Mouse (Mus musculus) layer of hippocampus, adult 11-12 months (tissue): Measurements from ENCODE around the gene Itpk1.

Experiments
- DNase-seq: peaks from one replicate; pipeline ENCODE4 v3.0.0; 2022; ENCODE audit warnings: low spot score

Itpk1 gene

GRCm38 (mm10) chr12:102552001-102552400 lies 152.7 kb downstream of the Itpk1 start:
- DNase-seq: no peak

- DNase-seq: no peak
Observed at GRCm38 (mm10) chr12:102551186-102551585, 153.5 kb downstream of the Itpk1 start.

DNA sequence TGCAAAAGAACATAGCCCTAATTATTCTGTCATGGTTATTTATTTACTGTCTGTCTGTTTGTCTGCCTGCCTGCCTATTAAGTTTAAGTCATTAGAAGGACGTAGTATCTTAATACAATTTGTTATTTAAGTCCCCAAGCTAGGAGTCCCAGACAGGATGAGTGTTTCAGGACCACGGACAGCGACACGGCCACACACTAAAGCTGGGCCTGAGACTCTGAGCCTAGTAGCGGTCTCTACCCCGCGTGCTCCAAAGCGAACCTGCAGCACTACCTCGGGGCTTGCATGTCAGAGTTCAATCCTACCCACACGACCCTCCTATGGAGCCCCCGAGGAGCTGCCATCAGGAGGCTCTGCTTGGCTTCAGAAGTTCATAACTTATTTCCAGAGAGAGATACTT lies 154.2 kb downstream of the Itpk1 start:
- DNase-seq: no peak

DNA sequence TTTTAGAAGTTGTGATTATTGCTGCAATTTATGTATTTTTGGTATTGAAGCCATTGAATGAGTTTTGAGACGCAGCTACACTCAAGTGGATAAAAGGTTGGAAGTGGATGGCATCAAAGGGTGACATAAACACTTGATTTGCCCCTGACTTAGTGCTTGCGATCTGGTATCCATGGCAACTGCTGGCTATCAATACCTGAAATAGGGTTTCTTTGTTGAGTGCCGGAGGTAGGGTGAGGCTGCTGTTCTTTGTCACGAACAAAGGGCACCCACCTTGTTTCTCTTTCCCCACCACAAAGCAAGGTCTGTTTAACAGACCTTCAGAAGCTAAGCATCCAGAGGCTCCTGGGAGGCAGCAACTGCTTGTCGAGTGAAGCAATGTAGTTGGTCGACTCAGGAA lies 159.6 kb downstream of the Itpk1 start:
- no peak for DNase-seq

- no peak for DNase-seq
Observed at GRCm38 (mm10) chr12:102541168-102541567, 163.6 kb downstream of the Itpk1 start.

- DNase-seq: no peak
Observed at GRCm38 (mm10) chr12:102540278-102540677, 164.5 kb downstream of the Itpk1 start.

GRCm38 (mm10) chr12:102535796-102536195 lies 168.9 kb downstream of the Itpk1 start:
- no peak for DNase-seq

GRCm38 (mm10) chr12:102527989-102528388 lies 176.7 kb downstream of the Itpk1 start:
- no peak for DNase-seq

DNA sequence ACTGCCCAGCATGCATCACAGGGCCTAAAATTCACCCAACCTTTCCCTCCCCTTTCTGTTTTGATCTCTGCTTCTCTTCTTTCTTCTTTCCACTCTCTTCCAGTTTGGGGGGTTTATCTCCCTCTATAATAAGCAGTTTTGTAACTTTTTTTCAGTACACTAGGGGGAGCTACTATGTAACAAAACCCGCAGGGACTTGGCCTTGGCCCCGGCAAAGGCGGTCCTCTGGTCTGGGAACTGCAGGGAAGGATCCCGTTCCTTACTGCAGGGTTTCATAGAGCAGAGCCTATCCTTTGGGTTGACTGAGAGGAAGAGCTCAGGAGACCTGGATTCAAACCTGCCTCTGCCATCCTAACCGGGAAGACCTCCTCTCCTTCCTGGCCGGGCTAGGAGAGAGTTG lies 180.0 kb downstream of the Itpk1 start:
- no peak for DNase-seq

- DNase-seq: no peak
Observed at GRCm38 (mm10) chr12:102524216-102524615, 180.5 kb downstream of the Itpk1 start.

GRCm38 (mm10) chr12:102521777-102522319 lies 182.9 kb downstream of the Itpk1 start:
- no peak for DNase-seq

- no peak for DNase-seq
Observed at GRCm38 (mm10) chr12:102519929-102520720, 184.6 kb downstream of the Itpk1 start.
